Mouse (Mus musculus) NIH3T3 (cell line): ENCODE results near the gene Tnik.

Experiments used
- DNase-seq: peaks from one replicate; pipeline ENCODE4 v3.0.0-alpha.2; 2012; ENCODE audit warnings: low read depth

The Tnik gene

GRCm38 (mm10) chr3:28485716-28486115, 222.7 kb downstream of the Tnik start:
- DNase-seq = peak; percentile 86

- DNase-seq = no peak
Measured at GRCm38 (mm10) chr3:28487418-28487817, 224.4 kb downstream of the Tnik start.

GRCm38 (mm10) chr3:28491085-28492041, 228.3 kb downstream of the Tnik start:
- DNase-seq = peak; percentile 43

- no peak for DNase-seq
Measured at GRCm38 (mm10) chr3:28496806-28497502, 233.9 kb downstream of the Tnik start.

GRCm38 (mm10) chr3:28497503-28497857, 234.5 kb downstream of the Tnik start:
- no peak for DNase-seq

DNA sequence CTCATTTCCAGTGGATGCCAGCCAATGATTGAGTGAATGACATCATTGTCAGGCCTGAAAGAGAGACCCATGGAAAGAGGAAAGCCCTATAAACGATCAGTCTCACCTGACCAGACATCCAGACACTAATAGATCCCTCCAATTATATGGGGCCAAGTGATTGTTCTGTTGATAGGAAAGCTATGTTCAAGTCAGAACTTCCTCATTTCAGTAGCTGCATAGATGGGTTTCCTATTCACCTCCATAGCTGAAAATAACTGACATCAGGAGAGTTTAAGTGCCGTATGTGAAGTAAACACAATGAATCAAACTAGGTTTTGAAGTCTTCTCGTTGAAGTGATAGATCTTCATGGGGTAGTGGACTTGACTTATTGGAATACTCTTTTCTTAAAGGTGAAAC, 239.7 kb downstream of the Tnik start:
- DNase-seq = no peak

DNA sequence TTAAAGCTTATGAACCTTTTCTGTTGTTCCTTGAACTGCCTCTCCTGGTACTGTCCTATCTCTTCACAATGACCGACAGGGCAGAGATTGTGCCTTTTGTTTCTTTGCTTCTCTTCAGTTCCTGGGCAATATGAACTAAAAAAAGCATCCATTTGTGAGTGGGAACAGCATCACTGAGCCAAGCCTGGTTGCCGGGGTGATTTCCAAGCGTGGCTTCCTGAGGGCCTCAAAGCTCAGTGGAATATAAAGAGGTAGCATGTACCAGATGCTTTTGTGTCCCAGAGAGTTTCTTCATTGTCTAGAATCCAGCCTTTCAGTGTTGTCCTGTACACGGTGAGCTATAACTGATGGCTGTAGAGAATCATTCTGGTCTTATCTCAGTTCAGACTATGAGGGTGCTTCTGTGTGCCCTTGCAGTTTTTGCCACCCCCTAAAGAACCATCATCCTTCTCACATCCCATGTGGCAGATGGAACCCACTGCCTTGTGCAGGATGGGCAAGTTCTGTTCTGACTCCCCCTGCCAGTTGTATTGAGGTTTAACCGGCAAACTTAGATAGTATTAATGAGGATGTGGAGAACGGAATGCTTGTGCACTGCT, 246.4 kb downstream of the Tnik start:
- no peak for DNase-seq

GRCm38 (mm10) chr3:28523004-28523482, 260.0 kb downstream of the Tnik start:
- peak; percentile 87 for DNase-seq

DNA sequence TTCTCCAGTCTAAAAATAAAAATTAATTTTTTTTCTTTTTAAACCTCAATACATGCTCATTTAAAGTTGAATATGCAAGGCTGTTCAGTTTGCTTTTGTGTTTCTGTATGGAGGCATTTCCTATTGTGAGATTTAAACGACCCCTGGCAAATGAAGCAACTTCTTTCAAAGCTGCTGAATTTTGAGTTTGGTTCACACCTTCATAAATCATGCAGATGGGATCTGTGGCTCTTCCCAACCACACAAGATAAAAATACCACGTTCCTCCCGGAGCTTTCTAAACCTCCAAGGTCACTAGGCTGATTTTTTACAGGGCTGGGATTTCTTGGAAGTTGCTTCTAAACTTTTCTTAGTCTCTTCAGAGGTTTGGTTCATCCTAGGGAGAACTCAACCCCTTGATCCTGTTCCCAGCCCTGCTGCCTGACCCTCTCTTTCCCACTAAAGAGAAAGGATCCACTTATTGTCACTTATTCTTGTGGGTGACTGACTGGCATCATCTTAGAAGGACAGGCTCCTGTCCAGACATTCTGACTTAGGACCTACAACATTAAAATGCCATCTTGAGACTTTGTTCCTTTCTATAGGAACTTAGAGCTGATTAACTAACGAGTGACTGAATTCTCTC, 260.6 kb downstream of the Tnik start:
- peak; percentile 34 for DNase-seq

GRCm38 (mm10) chr3:28524562-28524961, 261.5 kb downstream of the Tnik start:
- peak; percentile 37 for DNase-seq

GRCm38 (mm10) chr3:28526671-28527070, 263.7 kb downstream of the Tnik start:
- DNase-seq = no peak

- DNase-seq = no peak
Measured at GRCm38 (mm10) chr3:28527231-28527630, 264.2 kb downstream of the Tnik start.

DNA sequence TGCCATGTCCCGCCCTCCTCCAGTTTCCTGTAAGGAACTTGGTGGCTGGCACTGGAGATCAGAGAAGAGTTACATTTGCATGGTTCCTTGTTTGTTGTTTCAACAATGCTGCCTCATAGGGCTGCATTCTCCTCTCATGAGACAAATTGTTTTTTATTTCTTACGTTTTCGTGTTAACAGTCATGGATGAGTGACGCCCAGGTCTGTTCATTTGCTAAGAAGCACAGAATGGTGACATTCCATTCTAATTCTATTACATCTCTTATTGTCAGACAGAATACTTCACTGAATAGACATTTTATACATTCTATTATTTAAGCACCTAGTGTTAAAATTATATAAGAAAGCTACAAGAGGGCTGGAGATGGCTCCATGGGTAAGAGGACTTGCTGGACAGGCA, 266.5 kb downstream of the Tnik start:
- DNase-seq = no peak

DNA sequence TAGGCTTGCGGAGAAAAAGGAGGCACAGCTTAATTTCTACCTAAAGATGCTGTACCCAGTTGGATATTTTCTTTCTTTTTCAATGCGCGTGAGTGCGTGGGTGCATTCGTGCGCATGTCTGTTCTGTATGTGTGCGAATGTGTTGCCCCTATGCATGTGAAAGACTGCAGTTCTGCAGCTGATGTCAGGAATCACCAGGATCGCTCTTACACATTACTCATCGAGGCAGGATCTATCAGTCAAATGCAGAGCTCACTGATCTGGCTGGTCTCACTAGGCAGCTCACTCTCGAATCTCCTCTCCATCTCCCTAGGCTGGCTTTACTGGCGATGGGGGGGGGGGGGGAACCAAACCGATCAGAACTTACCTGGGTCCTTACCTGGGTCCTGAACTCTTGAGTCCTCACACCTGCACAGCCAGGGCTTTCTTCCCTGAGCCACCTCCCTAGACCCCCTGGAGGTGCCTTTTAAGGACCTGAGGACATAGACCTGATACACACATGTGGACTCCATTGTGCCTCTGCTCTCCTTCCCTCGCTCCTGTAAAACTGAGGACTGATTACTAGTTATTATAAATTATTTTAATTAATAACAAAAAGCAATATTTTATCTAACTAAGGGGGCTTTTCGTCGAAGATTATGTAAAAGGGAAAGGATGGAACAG, 268.4 kb downstream of the Tnik start:
- peak; percentile 17 for DNase-seq

DNA sequence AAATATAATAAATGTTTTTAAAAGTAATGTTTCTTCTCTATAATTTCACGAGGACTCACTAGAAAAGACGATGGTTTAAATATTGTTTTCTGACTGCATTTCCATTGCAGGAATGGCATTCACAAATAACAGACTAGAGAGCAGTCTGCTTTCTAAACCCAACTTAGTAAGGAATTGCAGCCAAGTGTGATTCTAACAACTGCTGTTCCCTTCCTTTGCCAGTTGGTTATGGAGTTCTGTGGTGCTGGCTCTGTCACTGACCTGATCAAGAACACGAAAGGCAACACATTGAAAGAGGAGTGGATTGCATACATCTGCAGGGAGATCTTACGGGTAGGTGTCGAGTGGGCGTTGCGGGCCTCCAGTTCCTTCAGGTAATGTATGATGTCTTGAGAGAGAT, 269.7 kb downstream of the Tnik start:
- DNase-seq = no peak

DNA sequence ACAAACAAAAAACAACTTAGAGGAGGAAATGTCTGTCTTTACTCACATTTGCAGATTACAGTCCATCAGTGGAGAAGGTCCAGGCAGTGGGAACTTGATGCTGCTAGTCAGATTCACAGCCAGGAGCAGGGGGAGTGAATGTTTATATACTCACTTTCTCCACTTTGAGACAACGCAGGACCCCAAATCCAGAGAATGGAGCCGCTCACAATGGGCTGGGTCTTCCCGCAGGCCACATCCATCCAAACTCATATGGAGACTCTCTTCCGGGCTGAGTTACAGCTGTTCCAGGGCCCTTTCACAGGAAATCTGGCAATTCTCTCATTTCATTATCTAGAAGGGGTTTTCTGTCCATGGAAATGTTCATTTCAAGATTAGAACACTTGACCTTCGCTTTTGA, 277.1 kb downstream of the Tnik start:
- no peak for DNase-seq

GRCm38 (mm10) chr3:28542941-28543340, 279.9 kb downstream of the Tnik start:
- no peak for DNase-seq

DNA sequence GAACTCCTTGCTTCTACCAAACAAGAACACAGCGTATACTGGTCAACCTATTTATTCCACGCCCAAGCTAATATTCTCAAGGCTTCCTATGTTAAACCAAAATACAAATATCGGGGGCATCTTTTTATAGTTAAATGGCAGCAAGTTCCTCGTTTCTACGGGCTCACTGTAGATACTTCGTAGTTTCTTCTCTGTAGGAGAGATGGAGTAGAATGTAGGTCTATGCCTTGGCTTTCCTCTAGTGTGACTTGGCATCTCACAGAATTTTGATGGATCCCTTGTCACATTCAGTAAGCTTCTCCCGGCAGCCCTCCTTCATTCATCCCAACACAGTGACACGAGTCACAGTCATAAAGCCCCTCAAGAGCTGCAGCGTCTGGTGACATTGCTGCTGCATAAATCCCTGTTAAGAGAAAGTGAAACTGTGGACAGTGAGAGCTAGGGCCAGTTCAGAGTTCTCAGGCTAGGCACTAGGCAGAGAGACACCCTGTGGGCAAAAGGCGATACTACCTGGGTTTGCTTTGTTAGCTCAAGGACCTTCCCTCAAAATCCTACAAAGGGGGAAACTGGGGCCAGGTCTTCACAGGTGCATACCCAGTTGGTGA, 280.5 kb downstream of the Tnik start:
- peak; percentile 76 for DNase-seq

DNA sequence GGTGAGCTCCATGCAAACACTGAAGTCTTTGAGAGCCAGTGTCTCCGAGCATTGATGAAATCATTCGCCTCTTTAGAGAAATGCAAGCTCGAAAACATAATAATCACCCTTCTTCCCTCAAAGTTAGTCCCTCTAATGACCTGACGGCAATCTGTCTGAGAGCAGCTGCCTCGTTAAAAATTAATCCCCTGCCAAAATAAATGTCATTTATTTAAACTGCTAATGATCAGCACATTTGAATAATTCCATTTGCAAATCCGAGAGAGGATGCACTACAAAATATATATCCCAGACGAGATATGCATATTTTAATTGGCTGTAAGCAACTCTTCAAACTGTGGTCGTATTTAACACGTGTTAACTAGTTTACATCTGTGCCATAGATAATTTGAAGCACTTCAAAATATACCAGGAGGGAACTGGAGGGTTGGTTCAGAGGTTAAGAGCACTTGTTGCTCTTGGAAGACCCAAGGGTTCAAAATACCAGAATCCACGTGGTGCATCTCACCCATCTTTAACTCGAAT, 281.4 kb downstream of the Tnik start:
- DNase-seq = no peak

- no peak for DNase-seq
Measured at GRCm38 (mm10) chr3:28547965-28548730, 285.1 kb downstream of the Tnik start.
